Mouse (Mus musculus): Measurements from ENCODE around the gene Eif4ebp2. TPM values are rescaled to one million over a fixed set of nuclear protein-coding genes. Genes with fewer than 3 reads are reported as not detected.

The Eif4ebp2 gene
- polyA plus RNA-seq, 1 experiment from 2014 or later: 69.3 TPM

DNA sequence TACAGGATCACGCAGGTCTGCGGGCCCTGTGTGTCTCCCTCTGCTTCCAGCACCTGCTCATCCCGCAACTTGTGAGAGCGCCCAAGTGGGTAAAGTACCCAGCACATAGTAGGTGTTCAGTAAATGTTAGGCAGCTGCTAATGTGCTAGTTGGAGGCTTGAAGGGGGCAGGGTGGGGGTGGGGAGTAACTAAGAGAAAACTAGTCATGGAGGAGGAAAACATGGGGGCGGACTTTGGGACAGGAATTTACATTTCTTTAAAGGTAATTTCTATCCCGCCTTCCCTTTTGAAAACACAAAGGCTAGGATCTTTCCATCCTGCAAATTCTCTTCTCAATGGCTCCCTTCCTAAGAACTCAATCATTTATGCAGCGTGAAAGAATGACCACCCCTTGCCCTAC, 35.9 kb downstream of the Eif4ebp2 start:
- H3K4me1 ChIP-seq: peaks cover 17% of the 10 kb centered on the region
- H3K4me3 ChIP-seq: no peak overlapping the region
- no peak for ATAC-seq (ENCODE audit: borderline replicate concordance, extremely low read depth, low FRiP score, low TSS enrichment)
- no peak overlapping the region for H3K9ac ChIP-seq
- H3K27ac ChIP-seq: no peak overlapping the region
- H3K36me3 ChIP-seq: no peaks in the 10 kb centered on the region
- peaks cover 56% of the 10 kb centered on the region for H3K27me3 ChIP-seq
- 47% methylated on average over 7 of the region's 7 CpGs for WGBS
- no peaks in the 10 kb centered on the region for H3K9me3 ChIP-seq
- H3K4me2 ChIP-seq: no peak overlapping the region

GRCm38 (mm10) chr10:61415890-61416289, 36.6 kb downstream of the Eif4ebp2 start:
- peaks cover 55% of the 10 kb centered on the region for H3K27me3 ChIP-seq
- WGBS: 17% methylated on average over 8 of the region's 8 CpGs

DNA sequence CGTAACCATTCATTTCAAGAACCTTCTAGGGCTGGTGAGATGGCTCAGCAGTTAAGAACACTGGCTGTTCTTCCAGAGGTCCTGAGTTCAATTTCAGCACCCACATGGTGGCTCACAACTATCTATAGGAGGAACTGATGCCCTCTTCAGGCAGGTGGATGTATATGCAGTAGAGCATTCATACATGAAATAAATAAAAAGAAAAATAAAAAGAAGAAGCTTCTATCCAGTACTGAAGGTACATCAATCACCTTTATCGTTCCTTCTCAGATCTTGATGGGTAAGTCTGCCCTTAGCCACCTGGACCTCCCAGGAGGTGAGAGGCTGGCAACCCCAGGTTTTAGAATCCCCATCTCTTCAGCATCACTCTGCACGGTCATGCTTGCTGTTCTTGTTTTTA, 37.2 kb downstream of the Eif4ebp2 start:
- Histone ChIP-seq H3K4me3 (no peak overlapping the region), H3K4me2 (no peak overlapping the region), H3K9ac (no peak overlapping the region), H3K27ac (no peak overlapping the region), H3K36me3 (no peaks in the 10 kb centered on the region), H3K4me1 (peaks cover 17% of the 10 kb centered on the region), H3K9me3 (no peaks in the 10 kb centered on the region), H3K27me3 (peaks cover 49% of the 10 kb centered on the region)
- no peak for ATAC-seq (ENCODE audit: borderline replicate concordance, extremely low read depth, low FRiP score, low TSS enrichment)
- WGBS: 52% methylated on average over 3 of the region's 3 CpGs

More at GRCm38 (mm10) chr10:61415890-61416289, 36.6 kb downstream of the Eif4ebp2 start:
- H3K4me2 ChIP-seq: no peak overlapping the region
- no peaks in the 10 kb centered on the region for H3K9me3 ChIP-seq
- peaks cover 17% of the 10 kb centered on the region for H3K4me1 ChIP-seq
- no peak overlapping the region for H3K4me3 ChIP-seq
- no peak for ATAC-seq (ENCODE audit: borderline replicate concordance, extremely low read depth, low FRiP score, low TSS enrichment)
- H3K9ac ChIP-seq: no peak overlapping the region
- no peak overlapping the region for H3K27ac ChIP-seq
- no peaks in the 10 kb centered on the region for H3K36me3 ChIP-seq

DNA sequence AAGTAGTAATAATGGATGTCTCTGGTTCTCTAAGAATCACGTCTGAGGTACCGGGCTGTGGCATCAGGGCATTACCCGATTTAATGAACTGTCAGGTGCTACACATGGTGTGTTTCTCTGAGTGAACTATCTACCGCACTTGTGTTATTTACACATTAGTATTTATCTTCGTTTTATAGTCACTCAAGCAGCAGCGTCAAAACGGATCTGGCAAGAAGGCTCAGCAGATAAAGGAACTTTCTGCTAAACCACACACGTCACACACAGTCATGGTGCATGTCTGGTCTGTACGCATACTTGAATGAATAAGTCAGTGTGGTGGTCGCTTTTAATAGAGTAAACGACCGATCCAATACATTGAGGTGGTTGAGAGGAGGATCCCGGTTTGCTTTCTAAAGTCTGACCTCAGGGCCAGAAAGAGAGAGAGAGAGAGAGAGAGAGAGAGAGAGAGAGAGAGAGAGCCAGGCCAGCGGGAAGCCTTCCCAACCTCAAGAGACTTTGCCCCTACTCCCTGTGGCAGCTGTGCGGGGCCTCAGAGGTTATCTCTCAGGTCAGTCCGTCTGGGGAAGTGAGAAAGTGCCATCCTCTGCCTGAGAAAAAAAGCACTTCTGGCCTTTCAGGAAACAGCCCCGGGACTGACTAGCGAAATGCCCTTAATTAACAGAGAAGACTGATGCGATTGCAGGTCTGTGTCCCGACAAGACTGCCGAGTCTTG, 39.4 kb downstream of the Eif4ebp2 start:
- ATAC-seq (ENCODE audit: borderline replicate concordance, extremely low read depth, low FRiP score, low TSS enrichment): no peak
- no peaks in the 10 kb centered on the region for H3K9me3 ChIP-seq
- H3K9ac ChIP-seq: no peak overlapping the region
- no peak overlapping the region for H3K4me2 ChIP-seq
- H3K27ac ChIP-seq: no peak overlapping the region
- H3K4me1 ChIP-seq: peaks cover 2% of the 10 kb centered on the region
- H3K27me3 ChIP-seq: peaks cover 27% of the 10 kb centered on the region
- 16% methylated on average over 21 of the region's 21 CpGs for WGBS
- no peak overlapping the region for H3K4me3 ChIP-seq
- no peaks in the 10 kb centered on the region for H3K36me3 ChIP-seq

GRCm38 (mm10) chr10:61410193-61410592, 42.3 kb downstream of the Eif4ebp2 start:
- H3K27me3 ChIP-seq: no peaks in the 10 kb centered on the region
- H3K27ac ChIP-seq: no peak overlapping the region
- 34% methylated on average over 9 of the region's 9 CpGs for WGBS
- H3K4me3 ChIP-seq: no peak overlapping the region
- H3K36me3 ChIP-seq: no peaks in the 10 kb centered on the region
- H3K9me3 ChIP-seq: no peaks in the 10 kb centered on the region
- H3K4me1 ChIP-seq: no peaks in the 10 kb centered on the region
- H3K9ac ChIP-seq: no peak overlapping the region
- no peak for ATAC-seq (ENCODE audit: borderline replicate concordance, extremely low read depth, low FRiP score, low TSS enrichment)
- no peak overlapping the region for H3K4me2 ChIP-seq

DNA sequence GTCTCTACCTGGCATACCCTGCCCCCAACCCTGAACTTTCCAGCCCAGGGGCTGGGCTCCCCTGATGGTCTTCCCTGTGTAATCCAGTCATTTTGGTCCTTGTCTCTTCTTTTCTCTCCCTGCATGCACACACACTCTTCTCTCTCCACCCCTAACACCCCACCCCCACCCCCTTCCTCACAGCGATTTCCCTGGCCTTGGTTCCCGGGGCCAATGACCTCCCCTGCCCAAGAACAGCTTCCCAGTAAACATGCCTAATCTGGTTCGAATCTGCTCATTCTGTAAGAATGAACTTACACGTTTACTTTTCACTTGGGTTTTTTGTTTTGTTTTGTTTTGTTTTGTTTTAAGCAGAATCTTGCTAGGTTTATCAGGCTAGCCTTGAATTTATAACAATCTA, 42.7 kb downstream of the Eif4ebp2 start:
- Histone ChIP-seq H3K27ac (no peak overlapping the region), H3K4me3 (no peak overlapping the region), H3K4me2 (no peak overlapping the region), H3K9me3 (no peaks in the 10 kb centered on the region), H3K36me3 (no peaks in the 10 kb centered on the region), H3K4me1 (no peaks in the 10 kb centered on the region), H3K27me3 (no peaks in the 10 kb centered on the region), H3K9ac (no peak overlapping the region)
- 4% methylated on average over 4 of the region's 4 CpGs for WGBS
- ATAC-seq (ENCODE audit: borderline replicate concordance, extremely low read depth, low FRiP score, low TSS enrichment): no peak

DNA sequence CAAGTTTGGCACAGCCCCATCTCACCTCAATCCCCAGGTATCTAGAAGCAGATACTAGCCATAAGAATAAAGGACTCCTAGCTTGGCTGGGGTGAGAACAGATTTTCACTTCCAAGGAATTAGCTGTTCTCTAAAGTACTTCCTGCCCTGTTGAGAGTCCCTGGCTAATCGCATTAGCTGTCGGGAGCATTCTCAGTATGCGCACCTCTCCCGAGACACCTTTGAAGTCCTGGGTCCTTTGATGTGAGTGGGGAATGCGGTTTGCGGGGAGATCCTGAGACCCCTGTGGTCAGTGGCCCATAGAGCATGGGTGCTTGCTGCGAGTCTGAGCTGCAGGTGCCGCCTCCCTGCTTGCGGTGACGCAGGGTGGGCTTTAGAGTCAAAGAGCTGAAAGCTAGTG, 46.5 kb downstream of the Eif4ebp2 start:
- Histone ChIP-seq H3K4me1 (no peaks in the 10 kb centered on the region), H3K27me3 (no peaks in the 10 kb centered on the region), H3K9ac (no peak overlapping the region), H3K4me2 (peak overlapping the region; percentile 23; the same call in 1 of the 2 replicates), H3K27ac (no peak overlapping the region), H3K9me3 (no peaks in the 10 kb centered on the region), H3K4me3 (no peak overlapping the region), H3K36me3 (no peaks in the 10 kb centered on the region)
- 13% methylated on average over 10 of the region's 10 CpGs for WGBS
- no peak for ATAC-seq (ENCODE audit: borderline replicate concordance, extremely low read depth, low FRiP score, low TSS enrichment)

DNA sequence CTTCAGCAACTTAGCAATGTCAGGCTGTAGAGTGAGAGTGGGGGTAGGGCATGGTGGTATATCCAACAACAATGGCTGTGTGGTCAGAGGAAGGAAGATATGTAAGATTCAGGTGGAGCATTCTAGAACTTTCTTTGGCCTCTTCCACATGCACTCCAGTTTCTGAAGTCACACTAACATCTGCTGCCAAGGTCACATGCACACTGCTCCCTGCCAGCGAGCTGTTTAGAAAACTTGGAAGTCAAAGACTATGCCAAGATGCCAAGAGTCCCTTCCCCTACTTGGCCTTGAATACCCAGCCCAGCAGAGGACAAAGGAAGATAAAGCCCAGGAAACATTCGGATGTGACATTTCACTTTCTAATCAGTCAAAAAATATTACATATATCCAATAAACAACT, 49.5 kb downstream of the Eif4ebp2 start:
- Histone ChIP-seq H3K9me3 (no peaks in the 10 kb centered on the region), H3K36me3 (no peaks in the 10 kb centered on the region), H3K27ac (no peak overlapping the region), H3K4me3 (no peak overlapping the region), H3K4me2 (no peak overlapping the region), H3K4me1 (peaks cover 6% of the 10 kb centered on the region), H3K9ac (no peak overlapping the region), H3K27me3 (no peaks in the 10 kb centered on the region)
- WGBS: 61% methylated on average over 2 of the region's 2 CpGs
- ATAC-seq (ENCODE audit: borderline replicate concordance, extremely low read depth, low FRiP score, low TSS enrichment): no peak

GRCm38 (mm10) chr10:61402480-61402879, 50.0 kb downstream of the Eif4ebp2 start:
- H3K4me1 ChIP-seq: peaks cover 8% of the 10 kb centered on the region
- 60% methylated on average over 5 of the region's 5 CpGs for WGBS

DNA sequence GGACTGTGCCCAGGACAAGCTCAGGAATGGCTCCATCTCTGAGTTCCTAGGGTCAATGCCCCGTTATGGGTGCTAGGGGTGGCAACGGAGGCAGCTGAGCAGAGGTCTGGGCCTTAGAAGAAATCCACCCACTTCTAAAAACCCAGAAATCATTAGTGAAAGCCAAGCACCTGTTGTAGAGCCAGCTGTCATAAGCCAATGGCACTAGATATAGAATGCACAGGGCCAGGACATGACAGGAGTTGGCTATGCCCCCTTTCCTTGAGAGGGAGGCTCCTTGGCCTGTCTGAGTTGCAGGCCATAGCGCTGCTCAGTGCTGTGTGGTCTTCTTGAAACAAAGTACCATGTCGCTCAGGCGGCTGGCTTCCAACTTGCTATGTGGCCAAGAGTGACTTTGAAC, 52.1 kb downstream of the Eif4ebp2 start:
- H3K27ac ChIP-seq: no peak overlapping the region
- no peak overlapping the region for H3K4me2 ChIP-seq
- 89% methylated on average over 5 of the region's 5 CpGs for WGBS
- no peak overlapping the region for H3K9ac ChIP-seq
- no peaks in the 10 kb centered on the region for H3K27me3 ChIP-seq
- no peaks in the 10 kb centered on the region for H3K9me3 ChIP-seq
- no peak for ATAC-seq (ENCODE audit: borderline replicate concordance, extremely low read depth, low FRiP score, low TSS enrichment)
- H3K36me3 ChIP-seq: no peaks in the 10 kb centered on the region
- H3K4me1 ChIP-seq: peaks cover 8% of the 10 kb centered on the region
- no peak overlapping the region for H3K4me3 ChIP-seq

More at GRCm38 (mm10) chr10:61402480-61402879, 50.0 kb downstream of the Eif4ebp2 start:
- Histone ChIP-seq H3K9me3 (no peaks in the 10 kb centered on the region), H3K27ac (no peak overlapping the region), H3K4me3 (no peak overlapping the region), H3K36me3 (no peaks in the 10 kb centered on the region), H3K9ac (no peak overlapping the region), H3K27me3 (no peaks in the 10 kb centered on the region), H3K4me2 (no peak overlapping the region)
- ATAC-seq (ENCODE audit: borderline replicate concordance, extremely low read depth, low FRiP score, low TSS enrichment): no peak

DNA sequence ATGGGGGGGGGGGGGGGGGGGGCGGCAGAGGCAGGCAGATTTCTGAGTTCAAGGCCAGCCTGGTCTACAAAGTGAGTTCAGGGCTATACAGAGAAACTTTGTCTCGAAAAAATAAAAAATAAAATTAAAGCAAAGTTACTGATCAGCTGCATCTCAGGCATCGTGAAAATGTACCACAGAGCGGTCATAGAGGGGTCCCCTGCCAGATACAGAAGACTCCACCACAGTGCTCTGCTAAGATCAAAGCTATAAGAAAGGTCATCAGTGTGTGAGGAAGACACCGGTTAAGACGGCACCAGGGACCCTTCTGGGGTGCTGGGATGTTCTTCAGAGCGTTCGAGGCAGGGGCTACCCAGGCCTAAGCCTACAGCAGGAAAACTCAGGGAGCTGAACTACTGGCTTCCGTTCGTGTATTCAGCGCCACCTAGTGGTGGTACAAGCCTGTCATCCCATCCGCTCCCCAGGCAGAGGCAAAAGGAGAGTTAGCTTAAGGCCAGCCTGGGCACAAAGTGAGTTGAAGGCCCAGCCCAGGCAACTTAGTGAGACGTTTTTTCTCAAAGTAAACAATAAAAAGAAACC, 53.2 kb downstream of the Eif4ebp2 start:
- peak; percentile 74 for ATAC-seq (ENCODE audit: borderline replicate concordance, extremely low read depth, low FRiP score, low TSS enrichment)
- H3K36me3 ChIP-seq: no peaks in the 10 kb centered on the region
- no peaks in the 10 kb centered on the region for H3K9me3 ChIP-seq
- no peak overlapping the region for H3K4me2 ChIP-seq
- no peak overlapping the region for H3K9ac ChIP-seq
- no peak overlapping the region for H3K27ac ChIP-seq
- no peaks in the 10 kb centered on the region for H3K27me3 ChIP-seq
- H3K4me1 ChIP-seq: peaks cover 14% of the 10 kb centered on the region
- H3K4me3 ChIP-seq: no peak overlapping the region
- 23% methylated on average over 13 of the region's 13 CpGs for WGBS

DNA sequence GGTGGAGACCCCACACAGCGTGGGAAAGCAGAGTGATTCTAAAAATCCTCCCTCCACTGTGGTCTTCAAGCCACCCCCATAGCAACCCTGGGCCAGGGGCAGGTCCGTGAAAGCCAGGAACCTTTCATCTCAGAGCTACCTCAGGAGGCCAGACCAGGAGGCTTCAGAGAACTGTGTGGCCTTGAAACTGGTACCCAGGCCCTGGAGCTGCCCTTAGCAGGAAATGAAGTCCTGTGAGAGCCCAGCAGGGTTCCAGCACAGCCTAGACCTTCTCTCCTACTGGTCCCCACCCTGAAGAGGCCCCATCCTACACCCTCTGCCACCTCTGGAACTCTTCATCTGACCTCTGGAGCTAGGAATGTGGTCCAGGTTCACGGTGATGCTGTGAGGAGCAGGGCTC, 54.3 kb downstream of the Eif4ebp2 start:
- H3K27me3 ChIP-seq: no peaks in the 10 kb centered on the region
- no peak overlapping the region for H3K4me3 ChIP-seq
- no peaks in the 10 kb centered on the region for H3K9me3 ChIP-seq
- H3K4me2 ChIP-seq: no peak overlapping the region
- no peak overlapping the region for H3K9ac ChIP-seq
- no peaks in the 10 kb centered on the region for H3K36me3 ChIP-seq
- no peak for ATAC-seq (ENCODE audit: borderline replicate concordance, extremely low read depth, low FRiP score, low TSS enrichment)
- 0 out of 2 replicates have a peak overlapping the region, but pooled peaks have one; percentile 2 for H3K27ac ChIP-seq
- H3K4me1 ChIP-seq: peaks cover 20% of the 10 kb centered on the region
- WGBS: 40% methylated on average over 3 of the region's 3 CpGs
